Mouse (Mus musculus) heart, embryonic 13.5 days (tissue): ENCODE measurements at regions not wholly inside any gene's neighbourhood (a gene's known extent, or its start where the extent isn't known, plus 50 kb on each side); places are given as distances from the start of the nearest gene placed in this dataset.

Source experiments
- ATAC-seq: fragments of 200-750 bp; cut with Nextera tagmentation; 2 replicates; pipeline ENCODE4 v1.8.0; 2017; ENCODE audit warnings: moderate TSS enrichment; ENCODE audit not compliant: insufficient number of reproducible peaks, low FRiP score, low TSS enrichment; ENCODE audit errors: extremely low read depth
- H3K27ac ChIP-seq: fragments of 300-500 bp; sonication (generic); replicated peaks from 2 replicates; pipeline ENCODE4 v1.5.1; 2015; ENCODE audit warnings: moderate library complexity, mild to moderate bottlenecking, inconsistent platforms
- H3K27me3 ChIP-seq: fragments of 300-500 bp; sonication (generic); replicated peaks from 2 replicates; pipeline ENCODE4 v1.6.1; 2015; ENCODE audit warnings: mild to moderate bottlenecking, inconsistent platforms
- H3K36me3 ChIP-seq: fragments of 300-500 bp; sonication (generic); 2 replicates; pipeline ENCODE4 v1.6.1; 2015; ENCODE audit warnings: mild to moderate bottlenecking, inconsistent platforms
- H3K4me1 ChIP-seq: fragments of 300-500 bp; sonication (generic); 2 replicates; pipeline ENCODE4 v1.6.1; 2015; ENCODE audit warnings: inconsistent platforms
- H3K4me2 ChIP-seq: fragments of 300-500 bp; sonication (generic); 2 replicates; pipeline ENCODE4 v1.6.1; 2015; ENCODE audit warnings: inconsistent platforms, mild to moderate bottlenecking, moderate library complexity
- H3K4me3 ChIP-seq: fragments of 300-500 bp; sonication (generic); 2 replicates; pipeline ENCODE4 v1.5.1; 2015; ENCODE audit warnings: moderate library complexity, mild to moderate bottlenecking, inconsistent platforms
- H3K9ac ChIP-seq: fragments of 300-500 bp; sonication (generic); 2 replicates; pipeline ENCODE4 v1.6.1; 2015; ENCODE audit warnings: inconsistent platforms, mild to moderate bottlenecking, moderate library complexity
- H3K9me3 ChIP-seq: fragments of 300-500 bp; sonication (generic); 2 replicates; pipeline ENCODE4 v1.6.1; 2016; ENCODE audit warnings: inconsistent platforms
- WGBS: fragments of 180-500 bp; shearing (Covaris S2); methylation state at CpG from one replicate; pipeline ENCODE4 v1.1.7; 2015; ENCODE audit warnings: mixed read lengths; 5-methylcytosine and 5-hydroxymethylcytosine counted together

DNA sequence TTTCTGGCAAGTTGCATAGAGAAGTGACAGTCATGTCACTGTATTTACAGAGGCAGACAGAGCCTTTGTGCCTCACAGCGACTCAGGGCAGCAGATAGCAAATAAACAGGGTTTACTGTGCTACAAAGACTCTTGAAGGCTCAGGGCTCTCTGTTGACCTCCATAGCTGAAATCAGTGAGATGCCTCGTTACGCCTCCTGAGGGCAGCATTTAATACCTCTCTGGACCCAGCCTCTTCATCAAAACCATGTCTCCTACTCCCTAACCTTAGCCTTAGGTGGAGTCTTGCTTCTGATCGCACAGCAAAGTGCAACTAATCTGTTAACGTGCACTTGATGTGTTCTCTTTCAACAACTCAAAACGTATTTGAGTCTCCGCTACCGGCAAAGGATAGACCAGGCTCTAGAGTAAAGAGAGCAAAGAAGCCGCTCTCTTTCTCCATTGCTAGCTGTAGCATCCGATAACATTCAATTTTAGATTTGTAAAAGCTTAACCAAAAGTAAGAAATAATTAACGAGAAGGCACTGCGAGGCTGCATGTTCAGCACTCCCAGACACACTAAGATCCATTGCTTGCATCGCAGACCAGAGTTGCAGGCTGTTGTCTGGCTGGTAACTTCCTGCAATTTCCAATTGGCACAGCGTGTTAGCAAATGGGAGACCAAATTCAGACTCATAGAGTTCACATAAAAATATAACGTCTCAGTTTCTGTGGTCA, 101.1 kb upstream of the Man2a1 start:
- Histone ChIP-seq H3K9ac (no peak overlapping the region), H3K27ac (no peak overlapping the region), H3K27me3 (peaks cover 9% of the 10 kb centered on the region; the same call in 1 of the 2 replicates), H3K9me3 (no peaks in the 10 kb centered on the region), H3K4me2 (no peak overlapping the region), H3K36me3 (no peaks in the 10 kb centered on the region), H3K4me3 (no peak overlapping the region), H3K4me1 (no peaks in the 10 kb centered on the region)
- ATAC-seq = no peak
- 52% methylated on average over 15 of the region's 15 CpGs for WGBS

DNA sequence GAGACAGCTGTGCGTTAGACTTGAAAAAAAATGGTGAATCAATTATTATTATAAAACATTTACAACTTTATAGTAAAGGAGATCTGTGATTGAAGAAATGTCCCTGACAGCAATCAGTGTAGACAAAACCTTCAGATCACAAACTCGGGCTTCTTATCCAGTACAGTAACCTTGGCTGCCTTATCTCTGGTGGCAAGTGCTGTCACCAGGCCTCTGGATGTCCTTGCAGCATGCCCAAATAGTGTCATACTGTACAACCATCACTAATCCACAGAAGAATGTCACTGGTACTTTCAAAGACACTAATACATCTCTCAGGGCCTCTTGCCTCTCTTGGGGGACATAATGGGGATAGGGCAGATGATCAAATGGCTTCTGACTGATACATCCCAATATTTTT, 98.2 kb upstream of the Man2a1 start:
- peaks cover 8% of the 10 kb centered on the region; the same call in 1 of the 2 replicates for H3K4me1 ChIP-seq
- 54% methylated on average over 2 of the region's 2 CpGs for WGBS
- H3K27me3 ChIP-seq = no peaks in the 10 kb centered on the region
- no peak overlapping the region for H3K4me3 ChIP-seq
- no peak overlapping the region for H3K9ac ChIP-seq
- H3K27ac ChIP-seq = no peak overlapping the region
- no peaks in the 10 kb centered on the region for H3K9me3 ChIP-seq
- no peak overlapping the region for H3K4me2 ChIP-seq
- no peak for ATAC-seq
- no peaks in the 10 kb centered on the region for H3K36me3 ChIP-seq

DNA sequence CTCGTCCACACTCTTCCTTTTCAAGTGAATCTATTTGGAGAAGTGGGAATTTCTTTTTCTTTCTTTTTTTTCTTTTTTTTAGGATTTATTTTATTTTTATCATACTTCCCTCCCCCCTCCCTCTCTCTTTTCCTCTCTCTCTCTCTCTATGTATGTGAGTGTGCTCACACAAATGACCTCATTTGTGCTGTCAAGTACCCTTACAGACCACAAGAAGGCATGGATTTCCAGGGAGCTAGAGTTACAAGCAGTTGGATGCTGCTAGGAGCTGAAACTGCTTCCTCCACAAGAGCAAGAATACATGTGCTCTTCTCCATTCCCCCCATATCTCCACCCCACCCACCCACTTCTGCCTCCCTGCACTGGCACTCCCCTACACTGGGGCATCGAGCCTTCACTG, 94.6 kb upstream of the Man2a1 start:
- H3K9me3 ChIP-seq = no peaks in the 10 kb centered on the region
- no peaks in the 10 kb centered on the region for H3K36me3 ChIP-seq
- H3K4me2 ChIP-seq = no peak overlapping the region
- H3K9ac ChIP-seq = no peak overlapping the region
- no peak for ATAC-seq
- no peak overlapping the region for H3K27ac ChIP-seq
- 66% methylated on average over 2 of the region's 2 CpGs for WGBS
- peaks cover 8% of the 10 kb centered on the region; the same call in 1 of the 2 replicates for H3K4me1 ChIP-seq
- H3K4me3 ChIP-seq = no peak overlapping the region
- no peaks in the 10 kb centered on the region for H3K27me3 ChIP-seq

DNA sequence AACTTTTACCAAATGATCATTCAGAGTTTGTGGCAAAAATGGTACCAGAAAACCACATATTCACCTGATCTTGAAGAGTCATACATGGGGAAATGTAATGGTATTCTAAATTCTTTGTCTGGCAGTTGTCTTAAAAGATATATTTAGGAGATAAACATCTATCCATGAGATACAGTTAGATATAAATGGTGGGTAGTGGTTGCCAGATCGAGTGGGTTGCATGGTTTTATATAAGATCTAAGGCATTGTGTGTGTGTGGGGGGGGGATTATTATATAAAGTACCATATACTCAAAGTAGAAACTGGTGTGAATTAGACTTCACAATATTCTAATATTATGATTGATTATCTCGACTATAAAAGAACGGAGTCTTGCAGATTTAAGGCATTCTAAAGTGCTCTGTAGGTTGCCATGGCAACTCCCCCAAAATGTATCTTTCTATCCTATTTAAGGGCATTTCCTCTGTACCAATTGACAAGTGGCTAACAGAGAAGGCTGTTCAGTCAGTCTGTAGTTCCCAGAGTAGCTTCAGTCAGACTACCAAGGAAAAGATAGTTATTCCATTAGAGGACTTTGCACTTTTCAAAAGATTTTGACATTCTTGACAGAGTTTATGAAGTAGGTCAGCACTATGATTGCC, 89.3 kb upstream of the Man2a1 start:
- Histone ChIP-seq H3K4me3 (no peak overlapping the region), H3K27me3 (no peaks in the 10 kb centered on the region), H3K4me1 (no peaks in the 10 kb centered on the region), H3K36me3 (no peaks in the 10 kb centered on the region), H3K4me2 (no peak overlapping the region), H3K27ac (no peak overlapping the region), H3K9me3 (no peaks in the 10 kb centered on the region), H3K9ac (no peak overlapping the region)
- no peak for ATAC-seq
- 74% methylated on average over 3 of the region's 3 CpGs for WGBS

GRCm38 (mm10) chr17:64522213-64522612, 78.3 kb upstream of the Man2a1 start:
- Histone ChIP-seq H3K4me1 (no peaks in the 10 kb centered on the region), H3K9ac (no peak overlapping the region), H3K27me3 (no peaks in the 10 kb centered on the region), H3K4me2 (no peak overlapping the region), H3K9me3 (no peaks in the 10 kb centered on the region), H3K27ac (no peak overlapping the region), H3K36me3 (no peaks in the 10 kb centered on the region), H3K4me3 (no peak overlapping the region)
- ATAC-seq = no peak
- WGBS = 63% methylated on average over 8 of the region's 8 CpGs

GRCm38 (mm10) chr17:64523899-64524298, 76.6 kb upstream of the Man2a1 start:
- H3K4me1 ChIP-seq = 0 out of 2 replicates have a peak, but pooled peaks cover 3% of the 10 kb centered on the region
- H3K27ac ChIP-seq = no peak overlapping the region
- H3K4me2 ChIP-seq = no peak overlapping the region
- H3K9me3 ChIP-seq = no peaks in the 10 kb centered on the region
- H3K9ac ChIP-seq = no peak overlapping the region
- ATAC-seq = no peak
- 76% methylated on average over 8 of the region's 8 CpGs for whole genome bisulfite sequencing
- H3K4me3 ChIP-seq = no peak overlapping the region
- H3K27me3 ChIP-seq = no peaks in the 10 kb centered on the region
- no peaks in the 10 kb centered on the region for H3K36me3 ChIP-seq

- WGBS = 49% methylated on average over 7 of the region's 7 CpGs
- H3K27ac ChIP-seq = no peak overlapping the region
- H3K9me3 ChIP-seq = no peaks in the 10 kb centered on the region
- no peaks in the 10 kb centered on the region for H3K36me3 ChIP-seq
- no peaks in the 10 kb centered on the region for H3K27me3 ChIP-seq
- no peak overlapping the region for H3K9ac ChIP-seq
- 0 out of 2 replicates have a peak, but pooled peaks cover 3% of the 10 kb centered on the region for H3K4me1 ChIP-seq
- ATAC-seq = no peak
- H3K4me2 ChIP-seq = no peak overlapping the region
- H3K4me3 ChIP-seq = no peak overlapping the region
Measured at GRCm38 (mm10) chr17:64527817-64528216, 72.7 kb upstream of the Man2a1 start.

- Histone ChIP-seq H3K36me3 (no peaks in the 10 kb centered on the region), H3K9me3 (no peaks in the 10 kb centered on the region), H3K9ac (no peak overlapping the region), H3K4me1 (0 out of 2 replicates have a peak, but pooled peaks cover 3% of the 10 kb centered on the region), H3K27me3 (no peaks in the 10 kb centered on the region), H3K4me2 (no peak overlapping the region), H3K4me3 (no peak overlapping the region), H3K27ac (no peak overlapping the region)
- no peak for ATAC-seq
- 79% methylated on average over 7 of the region's 7 CpGs for WGBS
Measured at GRCm38 (mm10) chr17:64528476-64528875, 72.1 kb upstream of the Man2a1 start.

- no peak for ATAC-seq
- Histone ChIP-seq H3K9ac (no peak overlapping the region), H3K4me2 (no peak overlapping the region), H3K27ac (no peak overlapping the region), H3K9me3 (no peaks in the 10 kb centered on the region), H3K4me3 (no peak overlapping the region), H3K27me3 (no peaks in the 10 kb centered on the region), H3K36me3 (no peaks in the 10 kb centered on the region), H3K4me1 (0 out of 2 replicates have a peak, but pooled peaks cover 3% of the 10 kb centered on the region)
- WGBS = 74% methylated on average over 14 of the region's 14 CpGs
Measured at GRCm38 (mm10) chr17:64529296-64529994, 71.1 kb upstream of the Man2a1 start.

- no peaks in the 10 kb centered on the region for H3K9me3 ChIP-seq
- 88% methylated on average over 7 of the region's 7 CpGs for WGBS
- H3K4me2 ChIP-seq = no peak overlapping the region
- no peak overlapping the region for H3K27ac ChIP-seq
- H3K27me3 ChIP-seq = no peaks in the 10 kb centered on the region
- ATAC-seq = no peak
- H3K4me1 ChIP-seq = 0 out of 2 replicates have a peak, but pooled peaks cover 3% of the 10 kb centered on the region
- no peaks in the 10 kb centered on the region for H3K36me3 ChIP-seq
- no peak overlapping the region for H3K4me3 ChIP-seq
- no peak overlapping the region for H3K9ac ChIP-seq
Measured at GRCm38 (mm10) chr17:64531150-64531549, 69.4 kb upstream of the Man2a1 start.

GRCm38 (mm10) chr17:64534323-64534722, 66.2 kb upstream of the Man2a1 start:
- Histone ChIP-seq H3K27me3 (no peaks in the 10 kb centered on the region), H3K36me3 (no peaks in the 10 kb centered on the region), H3K4me1 (peaks cover 18% of the 10 kb centered on the region), H3K27ac (no peak overlapping the region), H3K9ac (no peak overlapping the region), H3K9me3 (no peaks in the 10 kb centered on the region), H3K4me2 (no peak overlapping the region), H3K4me3 (no peak overlapping the region)
- WGBS = 78% methylated on average over 4 of the region's 4 CpGs
- no peak for ATAC-seq
